Mouse (Mus musculus): ENCODE results near the gene Pmel. TPM values are rescaled to one million over a fixed set of nuclear protein-coding genes. Genes with fewer than 3 reads are reported as not detected.
"Not testable (repeated sequence)": the region's sequence is repeated elsewhere in the genome, so short reads cannot be mapped to it uniquely, and the experiment has no call there.

Gene Pmel
- total RNA-seq, 4 experiments from 2014 or later, result 0.29 to 0.79 (median 0.44) TPM

- no peak for DNase-seq (ENCODE audit: low spot score)
Observed at GRCm38 (mm10) chr10:128702328-128703007, 1.5 kb upstream of the Pmel start.

DNA sequence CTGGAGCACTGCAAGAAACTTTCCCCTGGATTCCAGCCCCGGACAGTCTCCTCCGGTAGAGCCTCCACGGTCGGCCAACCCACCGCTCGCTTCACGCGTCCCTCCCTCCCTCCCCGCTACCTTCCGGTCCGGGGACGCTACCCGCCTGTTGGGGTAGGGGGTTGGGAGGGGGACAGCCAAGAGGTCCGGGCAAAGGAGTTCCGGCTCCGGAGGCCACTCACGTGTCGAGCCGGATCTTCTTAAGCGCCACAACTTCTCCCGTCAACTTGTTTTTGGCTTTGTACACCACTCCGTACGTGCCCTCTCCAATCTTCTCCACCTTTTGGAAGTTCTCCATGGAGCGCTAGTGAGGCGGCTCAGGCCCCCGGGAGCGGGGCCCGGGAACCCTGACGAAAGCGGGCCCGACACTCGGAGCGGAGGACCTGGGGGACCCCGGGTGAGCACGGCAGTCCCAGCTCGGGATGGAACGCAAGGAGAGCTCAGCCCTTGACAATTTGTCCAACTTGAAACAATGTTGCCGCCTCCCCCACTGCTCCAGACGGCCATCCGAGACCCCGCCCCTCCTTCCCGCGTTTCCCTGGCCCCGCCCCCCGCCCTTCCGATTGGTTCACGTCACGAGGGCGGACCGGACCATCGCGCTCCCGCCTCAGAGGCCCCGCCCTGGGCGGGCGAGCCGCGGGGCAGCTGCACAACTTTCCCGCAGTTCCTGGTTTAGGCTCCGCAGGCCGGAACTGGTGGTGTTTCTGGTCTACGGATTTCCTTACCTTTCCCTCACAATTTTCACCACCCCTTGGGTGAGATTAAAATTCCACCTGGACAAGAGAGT is 709 bp downstream of the Pmel start, which contains the start of gene Cdk2:
Cdk2 (minus strand) TSS at position 541 of the 826 bp plus-strand sequence.
- DNase-seq (ENCODE audit: low spot score), result peak; percentile 89

DNA sequence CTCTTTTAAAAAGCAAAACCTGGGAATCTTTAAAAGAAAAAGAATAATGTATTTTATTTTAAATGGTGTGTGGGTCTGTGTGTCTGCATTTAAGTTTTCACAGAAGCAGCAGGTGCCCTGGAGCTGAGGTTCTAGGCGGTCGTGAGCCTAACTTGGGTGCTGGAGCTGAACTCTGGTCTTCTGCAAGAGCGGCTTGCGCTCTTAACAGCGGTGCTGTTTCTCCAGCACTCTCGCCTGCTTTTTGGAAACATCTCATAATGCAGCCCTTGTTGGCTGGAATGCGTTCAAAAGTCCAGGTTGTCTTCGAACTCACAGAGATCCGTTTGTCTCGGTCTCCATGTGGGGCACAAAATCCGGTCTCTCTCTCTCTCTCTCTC is 1.3 kb downstream of the Pmel start:
- no peak for DNase-seq (ENCODE audit: low spot score)

- not testable (repeated sequence) for DNase-seq (ENCODE audit: low spot score)
Observed at GRCm38 (mm10) chr10:128711318-128711717, 7.3 kb downstream of the Pmel start.

DNA sequence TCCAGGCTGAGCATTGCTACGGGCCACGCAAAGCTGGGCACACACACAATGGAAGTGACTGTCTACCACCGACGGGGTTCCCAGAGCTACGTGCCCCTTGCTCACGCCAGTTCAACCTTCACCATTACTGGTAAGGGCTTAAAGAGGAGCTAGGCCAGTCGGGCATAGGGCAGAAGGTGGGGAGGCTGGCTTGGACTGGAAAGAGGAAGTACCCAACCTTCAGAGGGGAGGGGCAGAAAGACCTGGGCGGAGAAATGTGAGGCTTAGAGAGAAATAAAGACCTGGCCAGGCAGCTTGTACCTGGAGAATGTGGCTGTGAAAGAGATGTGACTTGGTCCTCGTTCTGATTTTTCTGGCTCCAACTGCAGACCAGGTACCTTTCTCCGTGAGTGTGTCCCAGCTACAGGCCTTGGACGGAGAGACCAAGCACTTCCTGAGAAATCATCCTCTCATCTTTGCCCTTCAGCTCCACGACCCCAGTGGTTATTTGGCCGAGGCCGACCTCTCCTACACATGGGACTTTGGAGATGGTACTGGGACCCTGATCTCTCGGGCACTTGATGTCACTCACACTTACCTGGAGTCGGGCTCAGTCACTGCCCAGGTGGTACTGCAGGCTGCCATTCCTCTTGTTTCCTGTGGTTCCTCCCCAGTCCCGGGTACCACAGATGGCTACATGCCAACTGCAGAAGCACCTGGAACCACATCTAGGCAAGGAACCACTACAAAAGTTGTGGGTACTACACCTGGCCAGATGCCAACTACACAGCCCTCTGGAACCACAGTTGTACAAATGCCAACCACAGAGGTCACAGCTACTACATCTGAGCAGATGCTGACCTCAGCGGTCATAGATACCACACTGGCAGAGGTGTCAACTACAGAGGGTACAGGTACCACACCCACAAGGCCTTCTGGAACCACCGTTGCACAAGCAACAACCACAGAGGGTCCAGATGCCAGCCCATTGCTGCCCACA is 11.9 kb downstream of the Pmel start:
- no peak for DNase-seq (ENCODE audit: low spot score)

GRCm38 (mm10) chr10:128725466-128725865 is 21.5 kb downstream of the Pmel start:
- DNase-seq (ENCODE audit: low spot score), result not testable (repeated sequence)

- DNase-seq (ENCODE audit: low spot score), result no peak
Observed at GRCm38 (mm10) chr10:128728059-128728458, 24.1 kb downstream of the Pmel start.

GRCm38 (mm10) chr10:128731002-128731433 is 27.0 kb downstream of the Pmel start:
- DNase-seq (ENCODE audit: low spot score), result peak; percentile 72

GRCm38 (mm10) chr10:128731992-128732391 is 28.0 kb downstream of the Pmel start:
- no peak for DNase-seq (ENCODE audit: low spot score)

DNA sequence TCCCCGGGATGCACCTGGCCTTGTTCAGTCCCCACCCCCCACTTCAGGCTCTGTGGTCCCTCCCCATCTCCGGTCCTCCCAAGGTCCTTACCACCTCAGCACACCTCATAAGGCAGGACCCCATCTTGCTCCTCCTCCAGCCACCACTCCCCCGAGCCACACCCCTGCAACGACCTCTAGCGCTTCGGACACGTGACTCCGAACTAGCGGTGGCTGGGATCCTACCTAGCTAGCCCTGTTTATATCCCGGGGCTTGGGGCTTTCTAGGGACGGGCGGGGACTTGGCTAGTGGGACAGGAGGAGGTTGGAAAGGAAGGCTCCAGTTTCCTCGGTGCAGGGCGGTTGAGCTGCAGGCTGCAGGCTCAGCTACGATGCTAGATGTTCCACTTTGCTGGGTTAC is 33.4 kb downstream of the Pmel start:
- no peak for DNase-seq (ENCODE audit: low spot score)

GRCm38 (mm10) chr10:128740296-128740695 is 36.3 kb downstream of the Pmel start:
- DNase-seq (ENCODE audit: low spot score), result no peak

DNA sequence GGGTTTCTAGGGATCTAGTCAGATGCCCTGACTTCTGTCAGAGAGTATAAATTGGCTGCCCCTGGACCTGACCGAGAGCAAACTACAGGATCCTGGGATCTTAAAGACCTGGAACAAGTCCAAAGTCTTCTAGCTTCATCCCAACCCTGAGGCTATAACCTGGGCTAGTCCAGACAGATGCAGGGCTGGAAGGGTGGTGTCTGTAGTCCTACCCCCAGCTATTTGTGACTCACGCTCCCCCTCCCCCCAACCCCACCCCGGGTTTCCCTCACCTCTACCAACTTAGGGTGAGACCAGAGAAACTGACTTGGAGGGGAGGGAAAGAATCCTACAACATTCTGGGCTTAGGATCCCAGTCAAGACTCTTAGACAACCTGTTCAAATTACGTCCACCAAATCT is 38.6 kb downstream of the Pmel start:
- DNase-seq (ENCODE audit: low spot score), result no peak

DNA sequence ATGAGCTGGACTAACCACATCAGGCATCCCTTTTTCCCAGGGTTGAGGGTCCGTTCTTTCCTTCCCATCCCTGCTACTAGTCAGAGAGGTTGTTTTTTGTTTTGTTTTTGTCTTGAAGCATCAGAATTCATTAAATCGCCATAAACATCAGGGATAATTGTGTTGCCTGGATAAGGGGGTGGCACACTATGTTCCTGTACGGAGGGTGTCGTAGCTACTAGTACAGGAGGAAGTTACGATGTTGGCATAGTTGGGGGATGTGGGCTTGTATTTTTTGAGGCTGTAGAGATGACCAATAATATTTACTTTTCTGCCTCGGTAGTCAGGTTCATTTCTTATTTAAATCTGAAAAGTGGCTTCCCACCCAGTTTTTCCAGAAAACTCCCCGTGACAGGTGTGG is 39.2 kb downstream of the Pmel start:
- DNase-seq (ENCODE audit: low spot score), result no peak

DNA sequence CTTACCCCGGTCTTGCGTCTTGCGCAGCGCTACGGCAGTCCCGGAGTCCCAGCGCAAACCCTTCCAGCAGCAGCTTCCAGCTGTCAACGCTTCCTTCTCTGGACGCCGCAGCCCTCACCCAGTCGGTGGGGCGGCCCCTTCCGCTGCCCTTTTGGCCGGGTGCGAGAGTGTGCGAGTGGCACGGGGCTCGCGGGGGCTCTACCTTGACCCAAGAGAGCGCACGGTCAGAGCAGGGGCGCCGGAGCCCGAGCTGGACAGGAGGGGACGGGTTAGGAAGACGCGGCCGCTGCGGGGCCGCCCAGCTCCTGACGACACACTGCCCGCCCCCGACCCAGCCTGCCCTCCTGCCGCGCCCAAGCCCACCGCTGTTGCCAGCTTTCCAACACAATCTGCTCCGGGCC is 39.8 kb downstream of the Pmel start:
- DNase-seq (ENCODE audit: low spot score), result peak; percentile 64

DNA sequence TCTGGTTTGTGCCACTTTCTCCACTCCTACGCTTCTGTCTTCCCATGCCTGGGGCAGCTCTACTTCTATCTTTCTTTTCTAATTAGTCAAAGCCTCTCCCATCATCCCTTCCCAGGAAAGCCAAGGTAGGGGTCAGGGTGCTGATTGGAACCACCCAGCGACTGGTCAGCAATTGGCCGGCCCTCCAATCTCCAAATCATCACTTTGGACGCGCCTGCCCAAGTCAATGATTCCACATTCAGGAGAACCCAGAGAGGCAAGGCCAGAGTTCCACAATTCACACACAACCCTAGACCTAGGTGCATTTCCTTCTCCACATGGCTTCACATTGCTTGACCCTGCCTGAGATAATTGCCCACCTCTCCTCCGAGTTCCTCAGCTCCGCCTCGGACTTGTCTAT is 40.2 kb downstream of the Pmel start:
- no peak for DNase-seq (ENCODE audit: low spot score)

GRCm38 (mm10) chr10:128744680-128745601 is 40.9 kb downstream of the Pmel start, which contains the start of gene Dgka:
TSS of gene Dgka (minus strand) at chr10:128744855.
- no peak for DNase-seq (ENCODE audit: low spot score)

- DNase-seq (ENCODE audit: low spot score), result peak; percentile 44
Observed at GRCm38 (mm10) chr10:128745946-128746613, 42.1 kb downstream of the Pmel start.

GRCm38 (mm10) chr10:128746972-128747645 is 43.1 kb downstream of the Pmel start:
- no peak for DNase-seq (ENCODE audit: low spot score)

DNA sequence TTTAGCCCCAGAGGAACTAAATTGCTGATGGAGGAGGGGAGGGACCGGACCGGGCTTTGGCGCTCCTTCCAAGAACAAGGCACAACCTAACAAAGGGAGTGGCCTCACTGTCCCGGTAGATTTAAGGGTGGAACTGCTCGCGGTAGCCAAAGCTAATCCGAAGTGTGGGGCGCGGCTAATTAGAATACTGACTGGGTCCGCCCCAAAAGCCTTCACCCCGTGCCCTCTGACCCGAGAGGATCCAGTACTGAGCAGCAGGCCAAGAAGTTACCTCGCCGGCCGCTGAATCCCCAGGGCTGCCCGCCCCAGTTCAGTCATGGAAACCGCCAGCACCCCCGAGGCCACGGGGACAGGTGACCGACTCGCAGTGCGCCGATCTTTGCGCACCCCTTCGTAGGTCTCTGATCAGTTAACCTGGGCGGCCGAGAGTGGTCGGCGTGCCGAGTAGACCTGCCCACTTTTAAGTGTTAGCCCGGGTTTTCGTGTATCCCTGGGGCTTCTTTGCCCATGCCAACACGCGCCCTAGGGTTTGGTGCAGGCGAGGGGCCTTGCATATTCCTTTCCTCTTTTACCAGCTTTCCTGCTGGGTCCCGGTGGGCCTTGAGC is 43.8 kb downstream of the Pmel start, which contains the start of gene Pym1:
Pym1 (plus strand) TSS at position 244 of the 606 bp plus-strand sequence.
- peak; percentile 86 for DNase-seq (ENCODE audit: low spot score)
